Mouse (Mus musculus) CH12.LX (cell line): ENCODE data around the gene Il34. TPM values are rescaled to one million over a fixed set of nuclear protein-coding genes. Genes with fewer than 3 reads are reported as not detected.

Experiments
- DNase-seq: peaks from one replicate; pipeline ENCODE4 v3.0.0-alpha.2; 2013; ENCODE audit errors: extremely low read depth
- H3K27ac ChIP-seq: 2 replicates; pipeline ENCODE4 v1.5.1; 2012; ENCODE audit warnings: low read depth, mild to moderate bottlenecking, control low read depth, moderate library complexity; ENCODE audit not compliant: insufficient read depth
- H3K27me3 ChIP-seq: replicated peaks from 2 replicates; pipeline ENCODE3; 2012; ENCODE audit warnings: inconsistent platforms
- H3K36me3 ChIP-seq, 2 experiments: replicated peaks in 1 of 2; 2 replicates each; pipeline versions ENCODE3 to v1.6.1; 2012; ENCODE audit warnings: inconsistent platforms in 1 of 2, low read length in 1 of 2, mild to moderate bottlenecking in 1 of 2, mixed read lengths in 1 of 2, moderate library complexity in 1 of 2; ENCODE audit not compliant: control insufficient read depth in 1 of 2, insufficient read depth in 1 of 2
- H3K4me1 ChIP-seq, 2 experiments: 2 replicates each; pipeline ENCODE4 v1.6.1; 2012; ENCODE audit warnings: inconsistent platforms in 1 of 2, moderate library complexity in 1 of 2; ENCODE audit not compliant: insufficient read depth in 2 of 2, control insufficient read depth in 1 of 2
- H3K4me2 ChIP-seq: 2 replicates; pipeline ENCODE4 v1.6.1; 2012; ENCODE audit warnings: low read depth, mild to moderate bottlenecking, control low read depth; ENCODE audit not compliant: poor library complexity, insufficient read depth, severe bottlenecking
- H3K4me3 ChIP-seq, 3 experiments: fragments of 150-350 bp in 1 of 3; sonication (generic) in 1 of 3; replicated peaks in 1 of 3; 2 replicates each; pipeline versions ENCODE3 to v1.5.1; 2011 to 2012; ENCODE audit warnings: low read depth in 2 of 3, low read length in 2 of 3, mild to moderate bottlenecking in 2 of 3, moderate library complexity in 2 of 3, control low read depth in 1 of 3, improper control_type of control experiment in 1 of 3, inconsistent platforms in 1 of 3, mixed read lengths in 1 of 3; ENCODE audit not compliant: poor library complexity in 1 of 3
- H3K79me2 ChIP-seq: replicated peaks from 2 replicates; pipeline ENCODE4 v1.6.1; 2012; ENCODE audit warnings: mild to moderate bottlenecking, moderate library complexity; ENCODE audit not compliant: control insufficient read depth, poor library complexity, insufficient read depth, severe bottlenecking; ENCODE audit errors: extremely low read depth
- H3K9ac ChIP-seq: 2 replicates; pipeline ENCODE4 v1.6.1; 2012; ENCODE audit warnings: low read depth, mild to moderate bottlenecking, control low read depth, moderate library complexity; ENCODE audit not compliant: insufficient read depth
- H3K9me3 ChIP-seq: replicated peaks from 2 replicates; pipeline ENCODE3; 2012; ENCODE audit warnings: low read length, inconsistent platforms, mixed read lengths
- BHLHE40 ChIP-seq: IDR thresholded peaks from 2 replicates; pipeline ENCODE4 v1.6.1; 2011; ENCODE audit warnings: mild to moderate bottlenecking, low read depth, low read length, improper control_type of control experiment
- CHD1 ChIP-seq: IDR thresholded peaks from 2 replicates; pipeline ENCODE4 v1.6.1; 2012; ENCODE audit warnings: low read depth, low read length, improper control_type of control experiment, inconsistent platforms
- CHD2 ChIP-seq: IDR thresholded peaks from 2 replicates; pipeline ENCODE4 v1.6.1; 2011; ENCODE audit warnings: low read length, improper control_type of control experiment
- CTCF ChIP-seq, 2 experiments: IDR thresholded peaks in 1 of 2; conservative IDR thresholded peaks in 1 of 2; 2 replicates each; pipeline ENCODE4 v1.5.1; 2011 to 2012; ENCODE audit warnings: low read depth in 2 of 2, low read length in 2 of 2, improper control_type of control experiment in 1 of 2, inconsistent platforms in 1 of 2, mild to moderate bottlenecking in 1 of 2, moderate library complexity in 1 of 2
- E2F4 ChIP-seq: IDR thresholded peaks from 2 replicates; pipeline ENCODE4 v1.6.1; 2011; ENCODE audit warnings: low read depth, low read length, improper control_type of control experiment; ENCODE audit not compliant: insufficient replicate concordance
- EP300 ChIP-seq: IDR thresholded peaks from 2 replicates; pipeline ENCODE4 v1.6.1; 2011; ENCODE audit warnings: low read length, improper control_type of control experiment
- ETS1 ChIP-seq: conservative IDR thresholded peaks from 2 replicates; pipeline ENCODE4 v1.6.1; 2012; ENCODE audit warnings: low read depth, mild to moderate bottlenecking, inconsistent platforms, low read length, improper control_type of control experiment, moderate library complexity
- HCFC1 ChIP-seq: IDR thresholded peaks from 2 replicates; pipeline ENCODE4 v1.6.1; 2012; ENCODE audit warnings: low read depth, mild to moderate bottlenecking, inconsistent platforms, low read length, improper control_type of control experiment
- JUN ChIP-seq: IDR thresholded peaks from 2 replicates; pipeline ENCODE4 v1.6.1; 2011; ENCODE audit warnings: low read depth, mild to moderate bottlenecking, low read length, improper control_type of control experiment, moderate library complexity; ENCODE audit not compliant: insufficient read depth
- JUND ChIP-seq: conservative IDR thresholded peaks from 2 replicates; pipeline ENCODE4 v1.6.1; 2011; ENCODE audit warnings: low read depth, low read length, improper control_type of control experiment
- KAT2A ChIP-seq: IDR thresholded peaks from 2 replicates; pipeline ENCODE4 v1.6.1; 2012; ENCODE audit warnings: low read length, improper control_type of control experiment, inconsistent platforms; ENCODE audit not compliant: insufficient replicate concordance
- MAFK ChIP-seq: IDR thresholded peaks from 2 replicates; pipeline ENCODE4 v1.6.1; 2011; ENCODE audit warnings: low read length, improper control_type of control experiment; ENCODE audit not compliant: insufficient replicate concordance
- MAZ ChIP-seq: IDR thresholded peaks from 2 replicates; pipeline ENCODE4 v1.6.1; 2012; ENCODE audit warnings: low read depth, mild to moderate bottlenecking, inconsistent platforms, low read length, improper control_type of control experiment, moderate library complexity
- MEF2A ChIP-seq: IDR thresholded peaks from 2 replicates; pipeline ENCODE4 v1.6.1; 2014; ENCODE audit warnings: low read depth, mild to moderate bottlenecking, inconsistent platforms, low read length, improper control_type of control experiment, borderline replicate concordance
- MXI1 ChIP-seq: IDR thresholded peaks from 2 replicates; pipeline ENCODE4 v1.6.1; 2011; ENCODE audit warnings: mild to moderate bottlenecking, low read depth, low read length, improper control_type of control experiment
- MYC ChIP-seq: IDR thresholded peaks from 2 replicates; pipeline ENCODE4 v1.6.1; 2011; ENCODE audit warnings: low read depth, mild to moderate bottlenecking, improper control_type of control experiment, low read length
- NELFE ChIP-seq: IDR thresholded peaks from 2 replicates; pipeline ENCODE4 v1.6.1; 2011; ENCODE audit warnings: low read depth, low read length, improper control_type of control experiment
- PAX5 ChIP-seq: IDR thresholded peaks from 2 replicates; pipeline ENCODE4 v1.6.1; 2012; ENCODE audit warnings: low read length, inconsistent platforms, mixed read lengths
- POLR2A ChIP-seq: IDR thresholded peaks from 2 replicates; pipeline ENCODE4 v1.6.1; 2011; ENCODE audit warnings: low read depth, mild to moderate bottlenecking, improper control_type of control experiment, low read length
- POLR2AphosphoS2 ChIP-seq: IDR thresholded peaks from 2 replicates; pipeline ENCODE4 v1.6.1; 2011; ENCODE audit warnings: low read depth, low read length, improper control_type of control experiment
- RAD21 ChIP-seq: IDR thresholded peaks from 2 replicates; pipeline ENCODE4 v1.6.1; 2011; ENCODE audit warnings: low read depth, mild to moderate bottlenecking, low read length, improper control_type of control experiment, moderate library complexity
- RCOR1 ChIP-seq: conservative IDR thresholded peaks from 2 replicates; pipeline ENCODE4 v1.6.1; 2012; ENCODE audit warnings: low read depth, mild to moderate bottlenecking, inconsistent platforms, low read length, improper control_type of control experiment
- SIN3A ChIP-seq: IDR thresholded peaks from 2 replicates; pipeline ENCODE4 v1.6.1; 2012; ENCODE audit warnings: low read length, improper control_type of control experiment, inconsistent platforms
- SMC3 ChIP-seq: IDR thresholded peaks from 2 replicates; pipeline ENCODE4 v1.6.1; 2011; ENCODE audit warnings: low read depth, low read length, improper control_type of control experiment
- TBP ChIP-seq: conservative IDR thresholded peaks from 2 replicates; pipeline ENCODE4 v1.6.1; 2011; ENCODE audit warnings: low read depth, low read length, improper control_type of control experiment
- USF1 ChIP-seq: IDR thresholded peaks from 2 replicates; pipeline ENCODE4 v1.6.1; 2014; ENCODE audit warnings: low read depth, mild to moderate bottlenecking, inconsistent platforms, low read length, improper control_type of control experiment
- USF2 ChIP-seq: conservative IDR thresholded peaks from 2 replicates; pipeline ENCODE4 v1.6.1; 2011; ENCODE audit warnings: low read depth, low read length, improper control_type of control experiment
- ZMIZ1 ChIP-seq: IDR thresholded peaks from 2 replicates; pipeline ENCODE4 v1.6.1; 2012; ENCODE audit warnings: low read depth, mild to moderate bottlenecking, inconsistent platforms, low read length, improper control_type of control experiment
- ZNF384 ChIP-seq: IDR thresholded peaks from 2 replicates; pipeline ENCODE4 v1.6.1; 2012; ENCODE audit warnings: low read depth, low read length, improper control_type of control experiment, inconsistent platforms
- dilution Hi-C: fragments of 300-500 bp; cut with MboI; formaldehyde crosslinking; loops from 2 replicates; pipeline ENCODE4 v1.14.3; 2020; ENCODE audit warnings: low sequenced_read_pairs; ENCODE audit not compliant: extremely low pct_unique_long_range_greater_than_20kb, extremely low pct_ligation_motif_present
- in situ Hi-C: fragments of 300-500 bp; cut with MboI; formaldehyde crosslinking; loops from 3 replicates; pipeline ENCODE4 v1.14.3; 2019; ENCODE audit warnings: low sequenced_read_pairs, low pct_ligation_motif_present, low pct_unique_long_range_greater_than_20kb, mixed read lengths
- polyA plus RNA-seq: library from polyadenylated mRNA; unstranded; fragments of >175 nt; gene quantifications from 2 replicates; pipeline ENCODE4 v1.2.1, GENCODE M21; 2012; ENCODE audit warnings: low read depth; ENCODE audit not compliant: insufficient read length
- total RNA-seq, 2 experiments: library from RNA; depleted of rRNA; stranded (reverse); fragments of 300-350 nt in 1 of 2; fragments of >200 nt in 1 of 2; gene quantifications; 2 replicates each; pipeline ENCODE4 v1.2.3; 2012 to 2014

Il34 gene
- total and polyA plus RNA-seq, 3 experiments = 0.21 TPM; not detected in 2

GRCm38 (mm10) chr8:110847171-110847549, 41.4 kb upstream of the Il34 start:
- dilution Hi-C loops = no loop called here
- in situ Hi-C loops = loop anchor here (10.0 to 25.0 kb wide), 3 partner anchors 92 to 440 kb away; no protein-coding TSS in a partner anchor
- Histone ChIP-seq H3K4me1 (peaks cover 3 to 45% of the 10 kb centered on the region in 2 experiments), H3K27ac (peak overlapping the region; percentile 45), H3K36me3 (peaks cover 44 to 57% of the 10 kb centered on the region in 2 experiments), H3K4me3 (peak overlapping the region; percentile 79 to 99 (median 94)), H3K9me3 (no peaks in the 10 kb centered on the region), H3K27me3 (no peaks in the 10 kb centered on the region), H3K9ac (peak overlapping the region; percentile 70), H3K4me2 (0 out of 2 replicates have a peak overlapping the region, but pooled peaks have one; percentile 96)
- TF ChIP-seq RAD21 (no peak), ZNF384 (no peak), SIN3A (peak; percentile 7; the same call in 1 of the 2 replicates), CHD1 (peak; percentile 56; the same call in 1 of the 2 replicates), BHLHE40 (0 out of 2 replicates have a peak, but pooled peaks have one; percentile 13), CTCF (conservative IDR thresholded peaks at IDR 0.05 in 1 of 2, IDR thresholded peaks at IDR 0.05 in 1 of 2; ENCODE audit: low read depth in 2 of 2, low read length in 2 of 2) (no peak)
- TF ChIP-seq, all 38 proteins: peak for 3
- DNase-seq = peak; percentile 27
- H3K79me2 ChIP-seq = peaks cover 68% of the 10 kb centered on the region

- Histone ChIP-seq H3K4me3 (peak within 1 kb of the TSS; percentile 88 to 99 (median 94)), H3K79me2 (peaks cover 72% of the 10 kb centered on the region), H3K36me3 (peaks cover 41 to 56% of the 10 kb centered on the region in 2 experiments), H3K27me3 (no peaks in the 10 kb centered on the region), H3K9ac (peak within 1 kb of the TSS; percentile 97), H3K9me3 (no peaks in the 10 kb centered on the region), H3K27ac (peak within 1 kb of the TSS; percentile 74), H3K4me2 (peak within 1 kb of the TSS; percentile 96), H3K4me1 (peaks cover 3 to 49% of the 10 kb centered on the region in 2 experiments)
- peak; percentile 86 for DNase-seq
- dilution Hi-C loops (no loop called here), in situ Hi-C loops (loop anchor here (10.0 to 25.0 kb wide), 3 partner anchors 92 to 441 kb away; no protein-coding TSS in a partner anchor)
- TF ChIP-seq ZMIZ1 (peak; percentile 85), MYC (no peak; the same call in 1 of the 2 replicates), CHD1 (no peak), CTCF (conservative IDR thresholded peaks at IDR 0.05 in 1 of 2, IDR thresholded peaks at IDR 0.05 in 1 of 2; ENCODE audit: low read depth in 2 of 2, low read length in 2 of 2) (peak in 1 of 2 experiments; percentile 22; a peak in 1 of 4 replicates), SMC3 (no peak), E2F4 (peak; percentile 97; the same call in 1 of the 2 replicates), TBP (peak; percentile 95), ETS1 (0 out of 2 replicates have a peak, but pooled peaks have one; percentile 14), SIN3A (peak; percentile 97), NELFE (peak; percentile 91), CHD2 (no peak), PAX5 (no peak), BHLHE40 (no peak; the same call in 1 of the 2 replicates), KAT2A (peak; percentile 76; the same call in 1 of the 2 replicates), HCFC1 (peak; percentile 88), MXI1 (peak; percentile 64; the same call in 1 of the 2 replicates), POLR2A (peak; percentile 96), POLR2AphosphoS2 (peak; percentile 90), RAD21 (no peak), MAZ (peak; percentile 72), EP300 (no peak), ZNF384 (no peak), MAFK (no peak), RCOR1 (0 out of 2 replicates have a peak, but pooled peaks have one; percentile 58), JUN (no peak), JUND (no peak; the same call in 1 of the 2 replicates), MEF2A (0 out of 2 replicates have a peak, but pooled peaks have one; percentile 67), USF1 (no peak), USF2 (no peak)
Observed at GRCm38 (mm10) chr8:110846405-110847170, 40.9 kb upstream of the Il34 start, which contains the start of the genes Cog4 and Sf3b3. TSS of gene Cog4 (plus strand) at chr8:110846600. TSS of gene Sf3b3 (minus strand) at chr8:110846787.
